Mouse (Mus musculus) intestine, postnatal 0 days (tissue): ENCODE results near the gene Mecom. TPM values are rescaled to one million over a fixed set of nuclear protein-coding genes. Genes with fewer than 3 reads are reported as not detected.

Experiments
- ATAC-seq: fragments of 200-750 bp; cut with Nextera tagmentation; 2 replicates; pipeline ENCODE4 v1.8.0; 2017; ENCODE audit warnings: mild to moderate bottlenecking, moderate TSS enrichment, moderate library complexity
- H3K27ac ChIP-seq: fragments of 300-500 bp; sonication (generic); 2 replicates; pipeline ENCODE4 v1.5.1; 2014; ENCODE audit warnings: mild to moderate bottlenecking, low read depth, low read length, moderate library complexity
- H3K27me3 ChIP-seq: fragments of 300-500 bp; sonication (generic); replicated peaks from 2 replicates; pipeline ENCODE4 v1.6.1; 2014; ENCODE audit warnings: low read length, mixed read lengths; ENCODE audit not compliant: control insufficient read depth, insufficient read depth
- H3K36me3 ChIP-seq: fragments of 300-500 bp; sonication (generic); 2 replicates; pipeline ENCODE4 v1.6.1; 2014; ENCODE audit warnings: mild to moderate bottlenecking, moderate library complexity; ENCODE audit not compliant: control insufficient read depth, insufficient read depth
- H3K4me1 ChIP-seq: fragments of 300-500 bp; sonication (generic); replicated peaks from 2 replicates; pipeline ENCODE4 v1.6.1; 2014; ENCODE audit warnings: antibody characterized with exemption, low read length, mixed read lengths; ENCODE audit not compliant: control insufficient read depth, insufficient read depth
- H3K4me2 ChIP-seq: fragments of 300-500 bp; sonication (generic); replicated peaks from 2 replicates; pipeline ENCODE4 v1.6.1; 2014; ENCODE audit warnings: low read depth, mild to moderate bottlenecking, moderate library complexity
- H3K4me3 ChIP-seq: fragments of 300-500 bp; sonication (generic); 2 replicates; pipeline ENCODE4 v1.5.1; 2014; ENCODE audit warnings: low read depth, low read length
- H3K9ac ChIP-seq: fragments of 300-500 bp; sonication (generic); 2 replicates; pipeline ENCODE4 v1.6.1; 2014; ENCODE audit warnings: mild to moderate bottlenecking, low read depth, low read length
- H3K9me3 ChIP-seq: fragments of 300-500 bp; sonication (generic); 2 replicates; pipeline ENCODE4 v1.6.1; 2016; ENCODE audit warnings: mixed run types; ENCODE audit not compliant: control insufficient read depth
- CTCF ChIP-seq: sonication (generic); IDR thresholded peaks from 2 replicates; pipeline ENCODE4 v1.5.1; 2016; ENCODE audit warnings: low read depth, mild to moderate bottlenecking, control low read depth, antibody characterized with exemption, moderate library complexity
- WGBS: fragments of 180-500 bp; shearing (Covaris S2); extraction: QIAGEN DNeasy Blood & Tissue Kit; methylation state at CpG from one replicate; pipeline ENCODE4 v1.1.7; 2014; 5-methylcytosine and 5-hydroxymethylcytosine counted together
- polyA plus RNA-seq: library from polyadenylated mRNA; unstranded; fragments of >200 nt; fragmentation: Nextera tagmentation; extraction: Ambion mirVana; gene quantifications from 2 replicates; pipeline ENCODE4 v1.2.1, GENCODE M21; 2015

Mecom gene
- polyA plus RNA-seq, 1 experiment from 2014 or later, result 7.7 TPM

- Histone ChIP-seq H3K9me3 (no peaks in the 10 kb centered on the region), H3K4me3 (no peak overlapping the region), H3K27me3 (no peaks in the 10 kb centered on the region), H3K9ac (no peak overlapping the region), H3K36me3 (no peaks in the 10 kb centered on the region), H3K4me1 (no peaks in the 10 kb centered on the region), H3K27ac (no peak overlapping the region), H3K4me2 (no peak overlapping the region)
- no peak for TF ChIP-seq CTCF
- 64% methylated on average over 6 of the region's 6 CpGs for WGBS
- ATAC-seq, result no peak
Measured at GRCm38 (mm10) chr3:30379301-30379700, 168.5 kb downstream of the Mecom start.

DNA sequence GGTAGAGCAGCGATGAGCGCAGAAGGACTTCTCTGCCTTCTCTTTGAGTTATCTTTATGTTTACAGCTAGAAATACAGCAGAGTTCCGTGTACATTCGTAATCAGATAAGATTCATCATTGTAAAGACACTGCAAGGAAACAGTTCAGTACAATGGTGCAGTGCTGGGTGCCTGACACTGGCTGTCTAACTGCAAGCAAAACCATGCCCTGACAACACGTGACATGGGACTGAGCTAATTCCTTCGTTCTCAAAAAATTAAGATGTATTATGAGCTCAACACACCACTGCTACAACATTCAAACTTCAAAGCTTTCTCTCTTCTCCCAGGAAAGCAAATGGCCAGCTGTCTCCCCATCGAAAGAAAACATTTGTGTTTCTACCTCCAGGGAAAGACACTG, 176.3 kb downstream of the Mecom start:
- Histone ChIP-seq H3K27ac (no peak overlapping the region), H3K4me2 (no peak overlapping the region), H3K4me3 (no peak overlapping the region), H3K9me3 (no peaks in the 10 kb centered on the region), H3K4me1 (no peaks in the 10 kb centered on the region), H3K36me3 (no peaks in the 10 kb centered on the region), H3K27me3 (no peaks in the 10 kb centered on the region), H3K9ac (no peak overlapping the region)
- ATAC-seq, result no peak
- no peak for TF ChIP-seq CTCF
- 51% methylated on average over 7 of the region's 7 CpGs for WGBS

DNA sequence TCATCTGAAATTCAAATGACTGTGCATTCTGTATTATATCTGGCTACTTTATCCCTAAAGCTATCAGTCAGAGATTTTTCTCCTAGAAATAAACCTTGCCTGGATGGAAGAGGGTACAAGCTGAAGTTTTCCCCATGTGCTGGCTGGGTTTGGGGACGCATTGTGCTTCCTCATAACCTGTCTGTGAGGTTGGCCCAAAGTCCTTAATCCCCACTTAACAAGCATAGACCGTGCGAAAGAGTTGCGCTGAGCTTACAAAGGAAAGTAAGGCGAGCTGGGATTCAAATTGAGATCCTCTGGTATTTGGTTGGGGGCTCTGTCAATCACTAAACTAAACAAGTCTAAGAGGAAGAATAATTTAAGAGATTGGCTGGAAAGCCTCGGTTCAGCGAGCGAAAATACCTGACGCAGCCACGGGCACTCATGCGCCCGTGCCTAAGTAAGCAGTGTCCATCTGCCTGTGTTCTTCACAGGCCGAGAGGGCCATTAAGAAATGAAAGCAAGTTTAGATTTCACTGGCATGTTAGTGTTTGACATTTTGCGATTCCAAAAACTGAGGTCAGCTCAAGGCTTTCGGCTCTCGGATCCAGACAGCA, 176.8 kb downstream of the Mecom start:
- 69% methylated on average over 16 of the region's 16 CpGs for WGBS
- Histone ChIP-seq H3K36me3 (no peaks in the 10 kb centered on the region), H3K9me3 (no peaks in the 10 kb centered on the region), H3K27me3 (no peaks in the 10 kb centered on the region), H3K4me1 (no peaks in the 10 kb centered on the region), H3K9ac (no peak overlapping the region), H3K4me2 (no peak overlapping the region), H3K4me3 (no peak overlapping the region), H3K27ac (no peak overlapping the region)
- ATAC-seq, result no peak
- TF ChIP-seq CTCF, result no peak

GRCm38 (mm10) chr3:30366621-30367020, 181.2 kb downstream of the Mecom start:
- H3K36me3 ChIP-seq, result no peaks in the 10 kb centered on the region
- no peaks in the 10 kb centered on the region for H3K27me3 ChIP-seq
- no peaks in the 10 kb centered on the region for H3K4me1 ChIP-seq
- H3K27ac ChIP-seq, result no peak overlapping the region
- H3K4me2 ChIP-seq, result no peak overlapping the region
- H3K9me3 ChIP-seq, result no peaks in the 10 kb centered on the region
- no peak overlapping the region for H3K9ac ChIP-seq
- WGBS, result 87% methylated on average over 7 of the region's 7 CpGs
- ATAC-seq, result no peak
- TF ChIP-seq CTCF, result no peak
- no peak overlapping the region for H3K4me3 ChIP-seq

- no peaks in the 10 kb centered on the region for H3K4me1 ChIP-seq
- no peaks in the 10 kb centered on the region for H3K36me3 ChIP-seq
- H3K4me3 ChIP-seq, result no peak overlapping the region
- ATAC-seq, result no peak
- no peaks in the 10 kb centered on the region for H3K9me3 ChIP-seq
- no peaks in the 10 kb centered on the region for H3K27me3 ChIP-seq
- H3K27ac ChIP-seq, result no peak overlapping the region
- H3K4me2 ChIP-seq, result no peak overlapping the region
- TF ChIP-seq CTCF, result no peak
- no peak overlapping the region for H3K9ac ChIP-seq
- WGBS, result 77% methylated on average over 5 of the region's 5 CpGs
Measured at GRCm38 (mm10) chr3:30361190-30361589, 186.6 kb downstream of the Mecom start.

GRCm38 (mm10) chr3:30353878-30354727, 193.7 kb downstream of the Mecom start:
- WGBS, result 25% methylated on average over 6 of the region's 6 CpGs
- no peak for ATAC-seq
- H3K9me3 ChIP-seq, result no peaks in the 10 kb centered on the region
- no peaks in the 10 kb centered on the region for H3K36me3 ChIP-seq
- H3K4me2 ChIP-seq, result no peak overlapping the region
- no peaks in the 10 kb centered on the region for H3K4me1 ChIP-seq
- H3K27ac ChIP-seq, result no peak overlapping the region
- H3K27me3 ChIP-seq, result no peaks in the 10 kb centered on the region
- TF ChIP-seq CTCF, result no peak
- H3K9ac ChIP-seq, result no peak overlapping the region
- H3K4me3 ChIP-seq, result no peak overlapping the region
